25 mouse cellular contexts compared by ENCODE assay signal in genomic region chr16:84477528-84477927, GRCm38 (mm10). TPM values are rescaled to one million over a fixed set of nuclear protein-coding genes. Genes with fewer than 3 reads are reported as not detected.
"Had no signal": no experiment of that assay in that cellular context is flagged by ENCODE, and none has a peak within 500 bp of the region (broad histone marks: within the 10 kb centered on the region; RNA-seq: fewer than 3 reads in every experiment).

No protein-coding gene starts in this region.

- H3K9me3 ChIP-seq: neural tube, embryonic 12.5 days; neural tube, embryonic 13.5 days; neural tube, embryonic 15.5 days; stomach, embryonic 15.5 days had no signal

- H3K4me3 ChIP-seq: neural tube, embryonic 12.5 days; neural tube, embryonic 13.5 days; neural tube, embryonic 15.5 days; stomach, embryonic 15.5 days had no signal

- H3K4me1 ChIP-seq: neural tube, embryonic 12.5 days; neural tube, embryonic 13.5 days; neural tube, embryonic 15.5 days; stomach, embryonic 15.5 days had no signal

- H3K36me3 ChIP-seq: neural tube, embryonic 12.5 days; neural tube, embryonic 13.5 days; neural tube, embryonic 15.5 days; stomach, embryonic 15.5 days had no signal

- H3K4me2 ChIP-seq: neural tube, embryonic 12.5 days; neural tube, embryonic 13.5 days; neural tube, embryonic 15.5 days; stomach, embryonic 15.5 days had no signal

- H3K27me3 ChIP-seq: neural tube, embryonic 12.5 days; neural tube, embryonic 13.5 days; neural tube, embryonic 15.5 days; stomach, embryonic 15.5 days had no signal

- DNase-seq: retina, postnatal 1 day; right cerebral cortex, adult 18-20 months; right cerebral cortex, postnatal 14 days; right cerebral cortex, postnatal 25 days; right cerebral cortex, postnatal 4 days; spleen, adult 18-20 months; thymus, adult 18-20 months; thymus, adult 2 months; thymus, postnatal 14 days; thymus, postnatal 25 days; thymus, postnatal 36 days; thymus, postnatal 4 days had no signal

- H3K27ac ChIP-seq: neural tube, embryonic 12.5 days; neural tube, embryonic 13.5 days; neural tube, embryonic 15.5 days; stomach, embryonic 15.5 days; stomach, postnatal 0 days had no signal

- H3K9ac ChIP-seq: neural tube, embryonic 12.5 days; neural tube, embryonic 13.5 days; neural tube, embryonic 15.5 days; stomach, embryonic 15.5 days had no signal

RNA-seq across cellular contexts. Expression of gene A730009L09Rik, which starts 37.4 kb away (rescaled TPM):
- total RNA-seq: neutrophil, adult 5-6 weeks had no signal
- polyA plus RNA-seq: neural tube, embryonic 12.5 days; neural tube, embryonic 13.5 days; neural tube, embryonic 14.5 days; small intestine, adult 2 months; spleen, adult 2 months; stomach, embryonic 14.5 days; stomach, embryonic 15.5 days; stomach, embryonic 16.5 days; stomach, postnatal 0 days; thymus, adult 2 months; thymus, postnatal 0 days; urinary bladder, adult 2 months had no signal
